Mouse (Mus musculus): ENCODE data around the gene Cradd.

GRCm38 (mm10) chr10:95264485-95265321, 59.2 kb downstream of the Cradd start:
- TF ChIP-seq CTCF (conservative IDR thresholded peaks at IDR 0.05; ENCODE audit: low read length): no peak
- TF ChIP-seq NANOG (IDR thresholded peaks at IDR 0.05; ENCODE audit: borderline replicate concordance, low read length): no peak
- no peak for TF ChIP-seq POU5F1 (IDR thresholded peaks at IDR 0.05; ENCODE audit: borderline replicate concordance, low read length)

Measured in E14TG2a.4 (cell line).